Mouse (Mus musculus) regulatory T cell (primary cell): ENCODE measurements around the gene Ppp1r7.
"Not testable (repeated sequence)": the region's sequence is repeated elsewhere in the genome, so short reads cannot be mapped to it uniquely, and the experiment has no call there.

Experiments used
- in situ Hi-C: fragments of 300-600 bp; cut with MboI, MseI; formaldehyde crosslinking; loops from one replicate; pipeline ENCODE4 v1.15.1; 2025; ENCODE audit warnings: high pct_unique_total_duplicates

Ppp1r7 gene

DNA sequence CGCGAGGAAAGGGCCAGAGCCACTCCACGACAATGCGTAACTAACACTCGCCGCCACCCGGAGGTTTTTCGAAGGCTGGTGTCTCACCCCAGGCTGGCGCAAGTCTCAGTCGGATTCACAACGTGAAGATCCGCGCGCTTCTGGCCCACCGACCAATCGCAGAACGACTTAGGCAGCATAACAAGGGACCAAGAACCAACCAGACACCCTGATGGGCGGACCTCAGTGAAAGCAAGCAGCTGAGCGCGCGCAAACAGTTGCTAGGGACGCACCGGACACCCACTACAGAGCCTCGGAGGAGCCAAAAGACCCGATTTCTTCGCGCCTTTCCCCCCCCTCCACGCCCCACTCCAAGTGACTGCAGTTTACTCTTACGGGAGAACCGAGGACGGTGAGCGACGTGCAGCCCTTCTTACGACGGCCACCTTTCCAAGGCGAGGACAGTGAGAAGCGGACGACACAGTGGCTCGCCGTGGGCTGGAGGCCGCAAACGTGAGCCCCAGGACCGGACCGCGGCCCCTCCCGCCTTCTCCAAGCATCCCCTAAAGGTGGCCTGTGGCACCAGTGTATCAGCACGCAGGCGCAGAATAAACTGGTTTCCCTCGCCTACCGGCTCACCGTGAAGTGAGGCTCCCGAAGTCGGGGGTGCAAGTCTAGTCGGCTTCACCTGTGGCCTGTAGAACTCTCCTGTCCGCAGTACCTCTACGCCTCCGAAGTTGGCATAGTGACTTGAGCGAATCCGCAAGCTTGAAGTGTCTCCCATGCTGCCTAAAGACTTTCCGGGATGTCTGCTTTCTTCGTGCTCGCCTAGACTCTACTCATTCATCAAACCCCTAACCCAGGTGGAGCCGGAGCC lies at the start of gene Ppp1r7, which contains the start of gene Pask:
Ppp1r7 (plus strand) TSS at position 207 of the 856 bp plus-strand sequence.
Pask (minus strand) TSS at position 835 of the 856 bp plus-strand sequence.
- in situ Hi-C loops, result no loop called here

DNA sequence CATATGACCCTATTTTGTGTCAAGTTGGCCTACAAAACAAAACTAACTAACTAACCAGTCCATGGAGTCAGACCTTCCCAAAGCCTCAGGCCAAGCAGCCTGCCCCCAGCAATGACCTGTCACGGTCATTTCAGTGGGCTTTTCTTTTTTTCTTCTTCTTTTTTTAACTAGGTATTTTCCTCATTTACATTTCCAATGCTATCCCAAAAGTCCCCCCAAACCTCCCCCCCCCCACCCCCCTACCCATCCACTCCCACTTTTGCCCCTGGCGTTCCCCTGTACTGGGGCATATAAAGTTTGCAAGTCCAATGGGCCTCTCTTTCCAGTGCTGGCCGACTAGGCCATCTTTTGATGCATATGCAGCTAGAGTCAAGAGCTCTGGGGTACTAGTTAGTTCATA lies 48.2 kb upstream of the Ppp1r7 start:
- in situ Hi-C loops, result not testable (repeated sequence)

DNA sequence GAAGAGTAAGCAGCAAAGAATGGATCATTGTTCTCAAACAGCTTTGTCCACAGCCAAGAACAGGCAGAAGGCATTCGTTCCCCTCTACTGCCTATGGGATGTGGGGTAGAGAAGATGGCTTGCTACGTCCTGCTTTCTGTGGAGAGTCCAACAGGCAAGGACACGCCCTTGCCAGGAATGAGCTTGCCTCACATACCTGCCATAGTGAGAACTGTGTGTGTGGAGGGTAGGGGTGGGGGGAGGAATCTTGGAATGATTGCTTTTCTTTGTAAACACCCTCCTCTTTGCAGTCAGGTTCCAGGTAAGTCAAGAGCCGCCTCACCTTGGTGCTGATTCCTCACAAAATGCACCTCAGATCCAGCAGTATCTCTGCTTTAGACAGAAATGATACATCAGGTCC lies 42.9 kb upstream of the Ppp1r7 start:
- in situ Hi-C loops, result no loop called here

DNA sequence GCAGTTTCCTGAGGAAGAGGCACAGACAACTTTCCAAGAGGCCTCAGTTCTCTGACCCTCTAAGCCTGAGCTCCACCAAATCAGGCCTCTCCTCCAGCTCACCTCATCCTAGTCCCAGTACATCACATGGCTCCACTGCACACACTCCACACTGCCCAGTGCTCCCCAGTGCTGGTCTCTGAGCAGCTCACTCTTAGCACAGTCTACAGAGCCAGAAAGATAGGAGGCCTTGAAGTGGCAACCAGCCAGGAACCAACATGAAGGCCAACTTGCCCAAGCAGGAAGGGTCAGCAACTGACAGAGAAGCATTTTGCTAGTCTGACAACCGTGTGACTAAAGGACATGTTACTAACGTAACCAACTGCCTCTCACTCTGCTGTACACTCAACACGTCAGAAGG lies 42.1 kb upstream of the Ppp1r7 start:
- in situ Hi-C loops, result no loop called here

DNA sequence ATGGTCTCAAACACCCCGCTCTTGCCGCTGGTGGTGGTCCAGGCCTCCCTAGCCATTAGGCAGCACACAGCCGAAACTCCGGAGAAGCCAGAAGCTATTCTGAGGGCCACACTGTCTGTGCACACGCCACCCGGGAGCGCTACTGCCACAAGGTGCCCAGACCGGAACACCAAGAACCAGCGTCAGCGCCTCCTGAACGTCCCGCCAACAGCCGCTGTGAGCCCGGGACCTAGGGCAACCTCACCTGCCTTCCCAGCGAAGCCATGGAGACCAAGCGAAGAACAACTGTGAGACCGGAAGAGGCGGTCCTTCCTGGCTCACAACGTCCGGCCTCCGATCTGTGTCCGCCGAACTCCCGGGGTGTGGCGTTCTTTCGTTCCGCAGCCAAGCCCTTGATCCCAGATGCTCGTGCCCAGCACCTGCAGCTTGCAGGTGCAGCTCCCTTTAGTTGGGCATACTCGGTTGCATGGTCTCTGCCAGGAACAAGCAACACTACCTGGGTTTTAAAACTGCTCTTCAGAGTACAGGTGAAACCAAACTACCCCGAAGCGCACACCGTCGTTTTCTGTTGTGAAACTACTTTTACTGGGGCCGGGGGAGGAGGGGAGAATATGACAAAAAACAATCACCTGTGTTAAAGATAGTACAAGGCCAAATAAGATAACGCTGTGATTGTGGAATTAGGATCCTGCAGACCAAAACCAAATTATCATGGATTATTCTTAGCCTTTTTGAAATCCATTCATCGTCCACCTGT lies 36.9 kb upstream of the Ppp1r7 start, which contains the start of gene Mterf4:
Mterf4 (minus strand) TSS at position 335 of the 757 bp plus-strand sequence.
- in situ Hi-C loops, result no loop called here

DNA sequence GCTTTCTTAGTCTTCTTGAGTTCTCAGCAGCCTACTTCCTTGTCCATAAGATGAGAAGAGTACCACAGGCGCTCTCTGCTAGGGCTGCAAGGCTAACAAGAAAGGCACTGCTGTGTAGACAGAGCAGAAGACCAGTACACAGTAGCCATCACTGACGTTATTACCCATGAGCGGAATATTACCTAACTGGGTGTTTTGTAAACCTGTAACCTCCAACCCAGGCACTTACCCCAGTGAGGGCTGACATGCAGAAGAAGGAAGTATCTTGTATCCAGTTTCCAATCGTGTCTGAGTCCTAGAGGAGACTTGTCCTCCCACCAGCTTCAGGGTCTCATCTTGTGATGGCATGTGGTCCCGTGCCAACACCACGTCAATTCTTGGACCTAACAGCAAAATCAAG lies 18.7 kb upstream of the Ppp1r7 start:
- in situ Hi-C loops, result no loop called here

DNA sequence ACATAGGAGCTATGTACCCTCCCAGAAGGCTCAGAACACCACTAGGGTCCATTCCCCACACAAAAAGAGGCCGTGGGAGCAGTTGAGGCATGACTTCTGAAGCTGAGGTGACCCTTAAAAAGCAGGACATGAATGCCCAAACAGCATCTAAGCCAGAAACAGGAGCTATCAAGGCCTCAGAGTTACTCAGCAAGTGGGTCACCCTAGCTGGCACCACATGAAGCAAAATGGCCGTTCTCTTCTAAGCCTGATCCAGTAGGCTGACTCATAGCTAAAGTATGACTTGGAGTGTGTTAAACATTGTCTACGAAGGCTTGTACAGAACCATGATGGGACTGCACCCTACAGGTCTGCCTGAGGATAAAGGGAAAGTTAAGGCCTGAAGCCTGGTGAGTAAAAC lies 16.2 kb upstream of the Ppp1r7 start:
- in situ Hi-C loops, result no loop called here

DNA sequence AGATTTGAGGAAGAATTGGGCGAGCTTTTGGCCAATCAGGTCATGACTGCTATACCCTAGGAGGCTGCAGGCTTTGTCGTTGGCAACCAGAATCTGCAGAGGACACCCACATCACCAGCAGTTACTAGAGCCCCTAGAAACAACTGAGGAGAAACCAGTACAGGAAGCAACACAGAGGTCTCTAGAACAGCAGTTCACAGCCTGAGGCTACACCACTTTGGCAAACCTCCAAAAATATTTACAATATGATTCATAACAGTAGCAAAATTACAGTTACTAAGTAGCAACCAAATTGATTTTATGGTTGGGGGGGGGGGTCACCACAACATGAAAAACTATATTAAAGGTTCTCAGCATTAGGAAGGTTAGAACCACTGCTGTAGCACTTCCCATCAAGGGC lies 8.0 kb upstream of the Ppp1r7 start:
- in situ Hi-C loops, result no loop called here

DNA sequence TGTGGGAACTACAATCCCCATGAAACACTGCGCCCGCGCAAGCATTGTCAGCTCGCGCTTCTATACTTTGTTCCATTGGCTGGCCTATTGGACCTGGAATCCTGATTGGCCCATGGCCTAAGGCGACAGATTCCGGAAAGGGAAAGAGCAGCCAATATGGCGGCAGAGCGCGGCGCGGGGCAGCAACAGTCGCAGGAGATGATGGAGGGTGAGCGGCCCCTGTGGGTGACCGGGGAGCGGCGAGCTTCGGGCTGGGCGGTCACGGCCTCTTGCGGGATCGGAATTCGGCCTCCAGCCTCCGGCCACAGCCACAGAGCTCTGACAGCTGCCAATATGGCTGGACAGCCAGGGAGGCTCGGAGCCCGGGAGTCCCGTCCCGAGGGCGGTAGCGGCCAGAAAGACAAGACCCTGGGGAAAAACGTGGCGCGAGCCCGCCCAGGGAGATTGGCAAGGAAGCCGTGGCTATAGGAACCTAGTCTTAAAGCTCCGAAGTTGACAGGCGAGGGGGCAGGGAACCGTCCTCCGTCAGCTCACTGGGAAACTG lies 922 bp downstream of the Ppp1r7 start:
- in situ Hi-C loops, result no loop called here

DNA sequence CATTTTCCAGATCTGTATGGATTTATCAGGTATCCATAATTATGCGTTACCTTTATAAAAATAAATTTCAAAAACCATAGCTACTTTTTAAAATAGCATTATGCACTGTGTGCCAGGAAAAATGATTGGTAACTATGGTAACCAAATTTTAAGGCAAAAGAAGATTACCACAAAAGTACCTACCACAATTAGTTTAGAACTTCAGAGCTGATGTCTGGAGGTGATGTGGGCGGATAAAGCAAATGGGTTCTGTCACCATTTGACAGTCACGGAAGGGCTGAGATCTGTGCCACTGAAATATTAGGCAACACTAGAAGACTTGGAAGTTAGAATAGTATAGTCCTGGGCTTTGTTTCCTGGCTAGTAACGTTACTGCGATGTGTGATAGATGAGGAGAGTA lies 4.5 kb downstream of the Ppp1r7 start:
- in situ Hi-C loops, result no loop called here

DNA sequence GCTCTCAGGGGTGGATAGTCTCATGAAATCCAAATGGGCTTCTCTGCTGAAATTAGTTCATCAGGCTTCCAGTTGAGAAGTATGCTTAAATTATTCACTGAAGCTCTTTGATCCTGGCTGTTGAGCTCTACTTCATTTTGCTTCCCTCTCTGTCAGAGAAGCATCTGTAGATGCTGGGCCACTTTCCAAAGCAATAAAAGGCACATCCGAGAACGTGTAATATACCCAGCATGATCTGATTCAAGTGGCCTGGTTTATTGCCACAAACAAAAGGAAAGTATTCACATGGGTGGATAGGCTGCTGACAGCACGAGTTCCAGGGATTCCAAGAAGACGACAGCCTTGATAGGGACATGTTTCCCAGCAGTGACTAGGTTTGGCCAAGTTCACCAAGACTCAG lies 7.0 kb downstream of the Ppp1r7 start:
- in situ Hi-C loops, result no loop called here

DNA sequence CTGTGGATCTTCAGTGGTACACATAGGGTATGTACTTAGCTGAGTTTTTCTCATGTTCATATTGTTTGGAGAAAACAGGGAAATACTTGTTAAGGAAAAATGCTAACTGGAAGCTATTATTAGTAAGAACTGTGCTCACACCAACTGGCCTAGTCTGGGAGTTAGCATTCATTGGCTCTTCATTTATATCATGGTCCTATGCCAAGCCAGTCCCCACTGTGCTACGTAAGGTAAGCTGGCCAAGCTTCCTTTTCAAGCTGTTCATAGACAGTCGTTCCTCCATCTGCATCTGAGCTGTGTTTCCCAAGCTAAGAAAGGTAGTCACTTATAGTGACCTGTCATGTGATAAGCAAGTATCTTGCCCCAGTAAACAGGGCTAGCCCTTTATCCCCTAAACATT lies 10.1 kb downstream of the Ppp1r7 start:
- in situ Hi-C loops, result no loop called here

DNA sequence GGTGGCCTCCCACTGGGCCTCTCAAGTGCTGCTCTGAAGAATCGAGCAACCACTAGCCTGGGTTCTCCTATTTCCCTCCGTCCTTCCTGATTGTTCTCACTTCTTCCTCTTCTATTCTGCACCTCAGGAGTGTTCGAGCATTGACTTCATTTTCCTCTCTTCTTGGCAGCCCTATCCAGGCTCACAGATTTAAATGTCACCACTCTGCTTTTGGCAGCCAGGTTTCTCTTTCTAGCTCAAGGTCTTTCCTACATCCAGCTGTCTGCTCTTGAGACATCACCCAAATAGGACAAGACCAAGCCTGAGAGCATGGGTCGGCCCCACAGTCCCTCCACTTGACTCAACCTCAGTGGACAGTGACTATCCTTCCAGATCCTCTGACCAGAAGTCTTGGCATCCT lies 20.0 kb downstream of the Ppp1r7 start:
- in situ Hi-C loops, result no loop called here

DNA sequence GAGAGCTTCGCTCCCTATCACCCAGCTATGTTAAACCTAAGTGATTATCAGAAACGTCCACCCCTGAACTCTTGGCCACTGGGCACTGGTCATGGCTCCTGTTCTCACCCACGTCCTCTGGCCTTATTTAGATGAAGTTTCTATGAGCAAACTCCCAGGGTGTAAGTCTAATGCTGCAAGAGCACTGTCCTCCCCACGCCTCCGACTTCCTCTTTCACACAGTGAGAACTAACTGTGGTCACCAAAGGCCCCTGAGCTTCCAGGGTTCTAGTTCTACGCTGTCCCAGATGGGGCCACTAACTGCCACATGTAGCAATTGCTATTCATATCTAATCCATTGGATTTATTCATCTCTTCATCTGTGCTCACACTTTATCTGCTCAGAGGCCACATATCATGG lies 23.0 kb downstream of the Ppp1r7 start:
- in situ Hi-C loops, result no loop called here

DNA sequence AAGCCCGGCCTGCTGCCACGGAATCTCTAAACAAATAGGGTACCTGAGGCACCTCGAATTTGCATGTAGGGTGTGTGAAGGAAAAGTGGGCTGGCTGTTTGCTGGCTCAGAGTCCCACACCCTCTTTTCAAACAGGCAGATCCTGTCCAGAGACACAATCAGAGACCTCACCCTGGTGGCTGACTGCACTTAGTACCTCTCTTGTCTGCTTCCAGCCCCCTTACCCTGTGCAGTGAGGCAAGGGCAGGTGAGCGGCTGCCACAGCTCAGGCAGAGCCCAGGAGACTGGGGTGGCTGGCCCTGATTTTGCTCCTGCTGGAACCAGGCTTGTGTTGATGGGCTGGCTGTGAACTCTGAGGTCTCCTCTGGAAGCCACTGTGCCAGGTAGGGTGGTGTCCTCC lies 31.0 kb downstream of the Ppp1r7 start, which contains the start of gene Ano7:
Ano7 (plus strand) TSS at position 266 of the 400 bp plus-strand sequence.
- in situ Hi-C loops, result no loop called here

DNA sequence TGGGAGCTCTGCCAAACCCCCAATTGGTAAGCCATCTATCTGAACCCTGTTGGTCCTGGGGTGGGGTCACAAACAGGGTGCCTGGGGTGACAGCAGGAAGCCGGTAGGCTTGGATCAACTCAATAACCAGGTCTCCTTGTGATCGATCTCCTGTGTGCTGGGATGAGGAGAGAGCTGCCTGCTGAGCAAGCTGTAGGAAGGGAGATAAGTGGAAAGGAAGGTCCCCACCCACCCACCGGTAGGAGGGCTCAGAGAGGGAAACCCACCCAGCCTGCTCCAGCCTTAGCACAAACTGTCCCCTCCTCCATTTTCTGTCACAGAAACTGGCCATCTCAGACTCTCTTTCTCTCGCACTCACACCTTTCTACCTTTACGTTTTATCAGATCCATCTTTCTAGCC lies 34.7 kb downstream of the Ppp1r7 start:
- in situ Hi-C loops, result no loop called here

DNA sequence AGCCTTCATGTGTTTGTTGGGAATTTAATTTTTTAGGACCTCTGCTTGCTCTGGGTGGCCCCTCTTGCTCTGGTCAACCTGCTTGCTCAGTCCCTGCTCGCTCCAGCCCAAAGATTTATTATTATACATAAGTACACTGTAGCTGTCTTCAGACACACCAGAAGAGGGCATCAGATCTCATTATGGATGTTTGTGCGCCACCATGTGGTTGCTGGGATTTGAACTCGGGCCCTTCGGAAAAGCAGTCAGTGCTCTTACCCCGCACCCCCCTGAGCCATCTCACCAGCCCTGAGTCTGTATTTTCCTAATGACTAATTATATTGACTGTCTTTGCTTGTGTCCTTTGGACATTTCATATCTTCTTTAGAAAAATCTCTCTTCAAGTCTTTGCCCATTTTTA lies 36.5 kb downstream of the Ppp1r7 start:
- in situ Hi-C loops, result no loop called here

DNA sequence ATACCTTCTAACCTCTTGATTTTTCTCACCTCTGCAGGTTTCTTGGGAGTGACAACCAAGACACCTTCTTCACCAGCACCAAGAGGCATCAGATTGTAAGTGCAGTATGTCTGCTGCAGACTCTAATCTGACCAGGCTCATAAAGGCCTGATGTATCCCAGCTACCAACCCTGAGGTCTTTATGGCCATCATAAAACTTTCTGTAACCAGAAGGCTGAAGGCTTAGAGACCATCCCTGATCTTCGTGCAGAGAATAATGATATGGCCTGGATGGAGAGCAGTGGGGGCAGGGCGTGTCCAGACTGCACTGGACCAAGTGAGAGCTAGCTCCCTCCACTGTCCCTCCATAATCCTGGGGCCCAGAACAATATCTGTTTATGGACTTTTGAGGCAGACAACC lies 44.5 kb downstream of the Ppp1r7 start:
- in situ Hi-C loops, result no loop called here

DNA sequence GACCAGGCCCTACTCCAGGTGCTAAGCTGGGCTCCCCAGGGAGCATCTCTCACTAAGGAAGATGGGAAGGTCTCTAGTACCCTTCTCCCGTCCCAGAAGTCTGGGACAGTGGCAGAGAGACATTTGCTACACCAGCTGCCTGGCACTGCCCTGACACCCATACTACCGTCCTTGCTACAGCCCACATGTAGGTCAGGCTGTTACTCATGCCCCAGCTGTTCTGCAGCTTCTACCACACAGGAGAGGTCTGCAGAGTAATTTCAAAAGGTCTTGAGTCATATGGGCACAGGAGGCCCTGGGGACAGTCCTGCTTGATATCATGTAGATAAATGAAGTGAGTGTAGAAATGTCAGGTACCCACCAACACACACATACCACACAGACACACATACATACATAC lies 46.3 kb downstream of the Ppp1r7 start:
- in situ Hi-C loops, result no loop called here

DNA sequence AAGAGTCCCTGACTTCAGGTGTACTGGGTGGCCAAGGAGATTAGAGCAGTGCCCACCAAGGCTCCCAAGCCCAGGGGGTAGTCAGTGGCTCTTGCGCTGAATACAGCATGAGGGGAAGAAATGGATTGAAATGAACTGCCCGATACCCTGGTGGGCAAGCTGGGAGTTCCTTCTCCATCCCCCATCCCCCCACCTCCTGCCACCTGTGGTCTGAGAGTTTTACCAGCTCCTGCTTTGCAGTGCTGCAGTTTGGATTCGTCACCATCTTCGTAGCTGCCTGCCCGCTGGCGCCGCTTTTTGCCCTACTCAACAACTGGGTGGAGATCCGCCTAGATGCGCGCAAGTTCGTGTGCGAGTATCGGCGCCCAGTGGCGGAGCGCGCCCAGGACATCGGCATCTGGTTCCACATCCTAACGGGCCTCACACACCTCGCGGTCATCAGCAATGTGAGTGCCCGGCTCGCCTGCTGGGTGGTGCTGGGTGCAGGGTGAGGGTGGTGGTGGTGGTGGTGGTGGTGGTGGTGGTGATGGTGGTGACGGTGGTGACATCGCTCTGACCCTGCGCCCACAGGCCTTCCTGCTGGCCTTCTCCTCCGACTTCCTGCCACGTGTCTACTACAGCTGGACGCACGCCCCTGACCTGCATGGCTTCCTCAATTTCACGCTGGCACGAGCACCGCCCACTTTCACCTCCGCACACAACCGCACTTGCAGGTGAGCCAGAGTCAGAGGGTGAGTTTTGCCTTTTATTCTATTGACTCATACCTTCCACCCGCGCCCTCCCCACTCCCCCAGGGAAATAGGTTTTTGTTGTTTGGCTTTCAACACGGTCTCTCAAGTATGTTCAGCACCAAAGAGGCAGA lies 58.8 kb downstream of the Ppp1r7 start:
- in situ Hi-C loops, result no loop called here

DNA sequence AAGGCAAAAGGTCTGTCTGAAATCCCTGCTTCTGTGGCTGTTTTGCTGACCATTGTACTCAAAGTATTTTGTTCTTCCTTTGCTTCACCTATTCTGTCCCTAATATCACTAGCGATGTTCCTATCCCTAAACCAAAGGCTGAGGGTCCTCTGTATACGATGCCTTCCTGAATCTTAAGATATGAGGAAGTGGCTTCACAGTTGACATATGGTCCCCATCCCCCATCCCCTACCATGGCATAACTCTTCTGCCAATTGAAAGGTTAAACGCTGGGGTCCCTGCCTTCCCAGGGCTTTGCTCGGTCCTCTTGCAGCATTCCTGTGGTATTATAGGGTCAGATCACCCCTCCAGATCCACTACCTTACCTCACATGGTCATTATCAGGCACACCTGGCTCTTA lies 60.7 kb downstream of the Ppp1r7 start:
- in situ Hi-C loops, result no loop called here
